Mouse (Mus musculus) limb, embryonic 10.5 days (tissue): Measurements from ENCODE around the gene Pdzd2. TPM values are rescaled to one million over a fixed set of nuclear protein-coding genes. Genes with fewer than 3 reads are reported as not detected.
"Not testable (repeated sequence)": the region's sequence is repeated elsewhere in the genome, so short reads cannot be mapped to it uniquely, and the experiment has no call there.

Experiments used
- DNase-seq: peaks from one replicate; pipeline ENCODE4 v3.0.0-alpha.2; 2017; ENCODE audit warnings: low spot score
- H3K27ac ChIP-seq: fragments of 300-500 bp; sonication (generic); 2 replicates; pipeline ENCODE4 v1.5.1; 2016; ENCODE audit warnings: mild to moderate bottlenecking
- H3K27me3 ChIP-seq: fragments of 300-500 bp; sonication (generic); 2 replicates; pipeline ENCODE4 v1.6.1; 2016; ENCODE audit warnings: low read depth, mild to moderate bottlenecking; ENCODE audit not compliant: poor library complexity, severe bottlenecking
- H3K36me3 ChIP-seq: fragments of 300-500 bp; sonication (generic); 2 replicates; pipeline ENCODE4 v1.6.1; 2016; ENCODE audit warnings: mild to moderate bottlenecking, moderate library complexity
- H3K4me1 ChIP-seq: fragments of 300-500 bp; sonication (generic); 2 replicates; pipeline ENCODE4 v1.6.1; 2016
- H3K4me3 ChIP-seq: fragments of 300-500 bp; sonication (generic); 2 replicates; pipeline ENCODE4 v1.5.1; 2016; ENCODE audit warnings: mild to moderate bottlenecking, moderate library complexity
- H3K9me3 ChIP-seq: fragments of 300-500 bp; sonication (generic); replicated peaks from 2 replicates; pipeline ENCODE4 v1.6.1; 2016; ENCODE audit warnings: mild to moderate bottlenecking
- WGBS: fragments of 180-500 bp; shearing (Covaris S2); methylation state at CpG from one replicate; pipeline ENCODE4 v1.1.7; 2016; 5-methylcytosine and 5-hydroxymethylcytosine counted together
- polyA plus RNA-seq: library from polyadenylated mRNA; unstranded; fragments of >200 nt; fragmentation: Nextera tagmentation; extraction: Ambion mirVana; gene quantifications from 2 replicates; pipeline ENCODE4 v1.2.1, GENCODE M21; 2016

Pdzd2 gene
- polyA plus RNA-seq, 1 experiment from 2014 or later, result 16.0 TPM

DNA sequence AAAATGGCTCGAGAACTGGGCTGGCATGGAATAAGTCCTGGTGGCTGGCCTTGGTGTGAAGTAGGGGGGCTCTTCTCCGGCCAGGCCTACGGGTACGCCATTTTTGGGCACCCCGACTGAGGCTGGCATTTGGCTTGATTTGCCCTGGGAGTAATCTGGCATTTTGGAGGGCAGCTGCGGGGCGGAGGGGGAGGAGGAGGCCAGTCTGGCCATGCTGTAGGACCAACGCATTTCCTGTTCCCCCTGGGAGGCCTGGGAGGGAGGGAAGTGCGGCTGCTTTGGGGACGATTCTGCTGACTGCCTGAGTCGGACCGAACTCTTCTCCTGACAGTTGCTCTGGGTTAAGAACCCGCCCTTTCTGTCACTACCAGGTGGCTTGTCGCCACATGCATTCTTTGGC is 366.2 kb downstream of the Pdzd2 start:
- Histone ChIP-seq H3K4me3 (no peak overlapping the region), H3K27me3 (peaks cover 15% of the 10 kb centered on the region), H3K4me1 (peaks cover 44% of the 10 kb centered on the region), H3K36me3 (peaks cover 32% of the 10 kb centered on the region), H3K9me3 (no peaks in the 10 kb centered on the region), H3K27ac (peak overlapping the region; percentile 37)
- WGBS, result 77% methylated on average over 14 of the region's 14 CpGs
- DNase-seq, result no peak

DNA sequence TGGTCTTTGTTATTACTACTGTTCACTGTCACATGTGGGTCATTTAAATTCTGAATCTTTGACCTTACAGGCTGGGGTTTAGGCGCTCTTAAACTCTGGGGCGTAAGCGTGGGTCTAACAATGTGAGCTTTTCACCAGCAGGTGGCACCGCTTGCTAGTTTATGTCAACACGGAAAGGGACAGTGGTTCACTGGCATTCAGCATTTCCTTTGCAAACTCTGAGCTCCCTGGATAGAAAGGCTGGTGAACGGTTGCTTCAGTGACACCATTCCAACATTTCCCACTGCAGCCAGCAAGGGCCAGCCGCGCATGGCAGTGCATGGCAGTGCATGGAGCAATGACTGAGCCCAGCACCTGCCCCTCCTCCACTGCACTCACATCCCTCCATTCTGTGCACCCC is 368.5 kb downstream of the Pdzd2 start:
- Histone ChIP-seq H3K27me3 (peaks cover 10% of the 10 kb centered on the region), H3K27ac (peak overlapping the region; percentile 65; the same call in 1 of the 2 replicates)

DNA sequence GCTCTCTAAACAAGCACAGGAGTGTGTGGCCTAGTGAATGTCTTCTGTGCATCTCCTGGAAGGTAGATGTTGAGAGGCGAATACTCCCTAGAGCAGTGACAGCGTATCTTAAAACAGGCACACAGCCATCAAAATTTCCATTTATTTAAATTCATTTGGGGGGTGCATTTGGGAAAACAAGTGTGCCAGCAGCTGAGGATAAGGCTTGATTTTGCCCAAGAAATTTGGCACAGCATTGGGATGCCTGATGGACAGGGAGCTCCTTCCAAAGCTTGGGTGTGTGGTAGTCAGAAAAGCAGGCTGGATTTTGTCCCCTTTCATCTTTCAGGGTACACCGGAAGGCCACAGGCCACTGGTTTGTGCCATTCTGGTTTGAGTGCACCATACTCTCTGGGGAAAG is 369.6 kb downstream of the Pdzd2 start:
- peaks cover 33% of the 10 kb centered on the region for H3K4me1 ChIP-seq
- no peak overlapping the region for H3K4me3 ChIP-seq
- DNase-seq, result no peak
- H3K9me3 ChIP-seq, result no peaks in the 10 kb centered on the region
- 96% methylated on average over 3 of the region's 3 CpGs for WGBS
- H3K27me3 ChIP-seq, result peaks cover 8% of the 10 kb centered on the region; the same call in 1 of the 2 replicates
- peaks cover 31% of the 10 kb centered on the region for H3K36me3 ChIP-seq
- no peak overlapping the region for H3K27ac ChIP-seq

More for the DNA sequence above, 368.5 kb downstream of the Pdzd2 start:
- DNase-seq, result peak; percentile 78
- Histone ChIP-seq H3K36me3 (peaks cover 32% of the 10 kb centered on the region), H3K9me3 (no peaks in the 10 kb centered on the region), H3K4me3 (no peak overlapping the region), H3K4me1 (peaks cover 38% of the 10 kb centered on the region)
- WGBS, result 7% methylated on average over 8 of the region's 8 CpGs

DNA sequence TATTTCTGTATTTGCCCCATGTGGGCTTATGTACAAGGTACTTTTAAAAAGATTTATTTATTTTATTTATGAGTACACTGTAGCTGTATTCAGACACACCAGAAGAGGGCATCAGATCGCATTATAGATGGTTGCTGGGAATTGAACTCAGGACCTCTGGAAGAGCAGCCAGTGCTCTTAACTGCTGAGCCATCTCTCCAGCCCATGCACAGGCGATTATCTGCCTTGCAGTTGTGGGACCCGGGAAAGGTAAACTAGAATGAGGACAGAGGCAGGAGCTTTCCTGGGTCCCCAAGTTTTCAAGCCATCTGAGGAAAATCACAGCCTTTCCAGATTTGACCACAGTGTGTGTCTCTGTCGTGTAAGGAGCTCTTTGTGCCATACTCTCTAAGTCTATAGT is 370.9 kb downstream of the Pdzd2 start:
- H3K36me3 ChIP-seq, result peaks cover 18% of the 10 kb centered on the region
- no peak overlapping the region for H3K27ac ChIP-seq
- H3K4me1 ChIP-seq, result peaks cover 22% of the 10 kb centered on the region
- H3K4me3 ChIP-seq, result no peak overlapping the region
- H3K9me3 ChIP-seq, result no peaks in the 10 kb centered on the region
- DNase-seq, result no peak
- no peaks in the 10 kb centered on the region for H3K27me3 ChIP-seq
- 79% methylated on average over 4 of the region's 4 CpGs for WGBS

DNA sequence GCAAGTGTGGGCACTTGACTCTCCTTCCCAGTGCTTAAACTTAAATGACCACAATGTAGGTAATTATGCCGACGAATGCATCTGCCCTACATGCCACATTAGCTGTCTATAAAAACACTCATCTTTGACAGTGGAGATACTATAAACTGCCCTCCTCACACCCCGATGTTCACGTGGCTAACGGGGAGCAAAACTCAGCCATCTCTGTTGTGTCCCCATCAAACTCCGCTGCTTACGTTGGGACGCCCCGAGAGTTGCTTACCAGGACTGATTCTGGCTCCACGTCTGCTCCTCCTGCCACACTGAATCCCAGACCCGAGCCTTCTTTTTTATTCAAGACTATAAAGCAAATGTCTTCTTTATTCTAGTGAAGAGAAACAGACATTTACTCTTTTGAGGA is 371.4 kb downstream of the Pdzd2 start:
- no peak overlapping the region for H3K4me3 ChIP-seq
- 90% methylated on average over 11 of the region's 11 CpGs for WGBS
- H3K27me3 ChIP-seq, result no peaks in the 10 kb centered on the region
- H3K4me1 ChIP-seq, result peaks cover 17% of the 10 kb centered on the region
- no peaks in the 10 kb centered on the region for H3K9me3 ChIP-seq
- no peak overlapping the region for H3K27ac ChIP-seq
- no peak for DNase-seq
- peaks cover 13% of the 10 kb centered on the region for H3K36me3 ChIP-seq

DNA sequence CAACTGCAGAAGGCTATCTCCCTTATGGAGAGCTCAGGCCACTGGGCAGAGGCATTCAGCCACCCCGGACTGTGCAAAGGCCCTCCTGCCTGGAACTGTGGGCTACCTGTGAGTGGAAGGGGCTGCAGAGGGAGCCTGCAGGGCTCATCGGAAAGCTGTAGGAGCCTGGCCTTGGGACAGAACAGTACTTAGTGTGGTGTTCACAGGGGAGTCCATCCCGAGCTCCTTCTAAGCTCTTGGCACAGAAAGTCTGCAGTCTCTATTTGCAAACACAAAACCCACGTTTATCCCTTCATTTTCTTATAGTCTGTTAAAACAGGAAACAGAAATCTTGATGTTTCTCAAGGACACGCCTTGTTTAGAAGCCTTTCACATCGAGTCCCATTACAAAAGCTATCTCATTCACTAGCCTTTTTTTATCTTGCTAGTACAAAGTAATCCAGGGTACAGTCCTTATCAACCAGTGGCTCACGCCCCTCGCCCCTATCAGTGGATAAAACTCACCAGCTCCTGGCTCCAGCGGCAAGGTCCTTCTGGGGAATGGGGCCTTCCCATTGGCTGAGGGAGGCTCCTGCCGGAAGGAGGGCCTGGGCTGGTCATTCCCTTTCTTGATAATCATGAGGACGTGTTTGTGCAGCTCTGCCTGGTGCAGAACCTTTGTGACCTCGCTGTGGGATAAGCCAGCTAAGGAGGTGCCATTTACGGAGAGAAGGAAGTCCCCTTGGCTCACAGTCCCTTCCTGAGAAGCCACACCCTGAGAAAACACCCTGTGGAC is 372.2 kb downstream of the Pdzd2 start:
- no peaks in the 10 kb centered on the region for H3K9me3 ChIP-seq
- DNase-seq, result no peak
- no peak overlapping the region for H3K4me3 ChIP-seq
- peaks cover 5% of the 10 kb centered on the region; the same call in 1 of the 2 replicates for H3K36me3 ChIP-seq
- 64% methylated on average over 13 of the region's 13 CpGs for WGBS
- H3K4me1 ChIP-seq, result peaks cover 12% of the 10 kb centered on the region
- H3K27me3 ChIP-seq, result no peaks in the 10 kb centered on the region
- H3K27ac ChIP-seq, result no peak overlapping the region

- WGBS, result 92% methylated on average over 11 of the region's 11 CpGs
- H3K27ac ChIP-seq, DNase-seq, H3K4me3 ChIP-seq, H3K36me3 ChIP-seq, H3K27me3 ChIP-seq, H3K9me3 ChIP-seq: not testable (repeated sequence)
- H3K4me1 ChIP-seq, result peaks cover 12% of the 10 kb centered on the region
Measured at GRCm38 (mm10) chr15:12366580-12367305, 373.0 kb downstream of the Pdzd2 start.

DNA sequence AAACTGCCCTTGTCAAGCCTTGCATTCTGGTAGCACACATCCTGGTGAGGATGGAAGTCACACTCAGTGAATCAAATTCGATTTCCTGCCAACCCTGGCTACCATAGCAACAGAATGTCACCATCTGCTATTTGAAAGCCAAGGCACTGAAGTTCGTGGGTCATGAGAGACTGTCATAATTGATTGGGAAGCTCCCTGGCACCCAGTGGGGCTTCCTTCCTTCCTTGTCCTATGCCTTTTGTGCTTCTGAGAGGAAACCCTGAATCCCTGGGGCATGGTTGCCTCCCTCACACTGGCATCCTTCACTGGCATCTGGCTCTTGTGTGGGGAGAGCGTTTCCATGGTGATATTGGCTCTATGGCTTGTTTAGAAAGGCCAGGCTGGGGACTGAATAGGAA is 373.7 kb downstream of the Pdzd2 start:
- Histone ChIP-seq H3K4me1 (peaks cover 8% of the 10 kb centered on the region), H3K36me3 (peaks cover 2% of the 10 kb centered on the region; the same call in 1 of the 2 replicates), H3K27ac (no peak overlapping the region), H3K27me3 (no peaks in the 10 kb centered on the region), H3K4me3 (no peak overlapping the region), H3K9me3 (no peaks in the 10 kb centered on the region)
- DNase-seq, result no peak
- 59% methylated on average over 3 of the region's 3 CpGs for WGBS

GRCm38 (mm10) chr15:12365416-12366071 is 374.2 kb downstream of the Pdzd2 start:
- H3K27me3 ChIP-seq, result no peaks in the 10 kb centered on the region
- H3K36me3 ChIP-seq, result peaks cover 5% of the 10 kb centered on the region
- no peak overlapping the region for H3K4me3 ChIP-seq
- no peak overlapping the region for H3K27ac ChIP-seq
- DNase-seq, result no peak
- WGBS, result 86% methylated on average over 15 of the region's 15 CpGs
- H3K9me3 ChIP-seq, result no peaks in the 10 kb centered on the region
- H3K4me1 ChIP-seq, result peaks cover 8% of the 10 kb centered on the region

- H3K27ac ChIP-seq, result no peak overlapping the region
- no peak overlapping the region for H3K4me3 ChIP-seq
- DNase-seq, result no peak
- no peaks in the 10 kb centered on the region for H3K9me3 ChIP-seq
- H3K36me3 ChIP-seq, result peaks cover 9% of the 10 kb centered on the region
- H3K4me1 ChIP-seq, result peaks cover 8% of the 10 kb centered on the region
- H3K27me3 ChIP-seq, result no peaks in the 10 kb centered on the region
- WGBS, result 93% methylated on average over 4 of the region's 4 CpGs
Measured at GRCm38 (mm10) chr15:12364096-12364495, 375.6 kb downstream of the Pdzd2 start.

GRCm38 (mm10) chr15:12362701-12363040 is 377.1 kb downstream of the Pdzd2 start:
- H3K27me3 ChIP-seq, result no peaks in the 10 kb centered on the region
- peaks cover 16% of the 10 kb centered on the region for H3K36me3 ChIP-seq
- WGBS, result 91% methylated on average over 6 of the region's 6 CpGs
- no peak for DNase-seq
- H3K9me3 ChIP-seq, result no peaks in the 10 kb centered on the region
- no peak overlapping the region for H3K27ac ChIP-seq
- H3K4me1 ChIP-seq, result peaks cover 8% of the 10 kb centered on the region
- H3K4me3 ChIP-seq, result no peak overlapping the region

DNA sequence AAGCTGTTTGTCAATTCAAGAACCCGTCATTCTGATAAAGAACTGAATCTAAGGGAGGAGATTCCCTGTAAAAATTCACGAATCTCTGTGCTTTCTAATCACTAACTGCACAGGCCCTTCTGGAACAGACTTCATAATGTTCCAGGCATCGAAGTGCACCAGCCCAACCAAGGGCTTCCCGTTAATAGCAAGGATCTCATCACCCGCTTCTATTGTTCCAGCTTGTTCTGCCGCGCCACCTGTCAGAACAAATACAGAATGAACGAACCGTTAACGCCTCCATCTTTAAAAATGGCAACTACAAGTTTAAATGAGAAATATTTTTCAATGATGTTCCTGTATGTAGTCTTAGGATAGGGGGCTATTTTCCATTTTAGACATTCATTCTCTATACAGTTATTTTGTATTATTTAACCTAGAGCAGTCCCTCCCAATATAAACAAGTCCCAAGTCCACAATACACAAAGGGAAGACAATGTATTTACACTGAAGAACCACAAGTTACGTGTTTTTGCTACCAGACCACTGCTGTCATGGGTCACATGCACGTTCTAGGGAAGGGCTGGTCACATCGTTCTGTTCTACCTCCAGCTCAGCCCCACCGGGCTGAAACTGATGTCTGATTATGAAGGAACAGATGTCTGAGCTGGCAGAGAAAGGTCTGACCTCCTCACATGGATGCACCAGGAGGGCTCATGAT is 377.6 kb downstream of the Pdzd2 start:
- H3K4me3 ChIP-seq, result no peak overlapping the region
- DNase-seq, result no peak
- no peaks in the 10 kb centered on the region for H3K27me3 ChIP-seq
- no peak overlapping the region for H3K27ac ChIP-seq
- H3K4me1 ChIP-seq, result peaks cover 8% of the 10 kb centered on the region
- peaks cover 20% of the 10 kb centered on the region for H3K36me3 ChIP-seq
- no peaks in the 10 kb centered on the region for H3K9me3 ChIP-seq
- WGBS, result 93% methylated on average over 14 of the region's 14 CpGs
